Mouse (Mus musculus): ENCODE data around the gene Fbxo5. TPM values are rescaled to one million over a fixed set of nuclear protein-coding genes. Genes with fewer than 3 reads are reported as not detected.

Gene Fbxo5
- total RNA-seq, 4 experiments from 2014 or later: 0.49 to 1.8 (median 0.90) TPM

Other genes starting within 250 kb of the Fbxo5 start
- gene Myct1, start 211.8 kb downstream of the Fbxo5 start, total RNA-seq (2022): 10 to 100 TPM; 10.6 to 13.6 (median 11.7) TPM
- gene Vip, start 166.4 kb downstream of the Fbxo5 start, total RNA-seq (2022): under 1 TPM in 1 of 4 experiments, not detected in 3; 0.19 TPM
- gene Mtrf1l, start 18.3 kb upstream of the Fbxo5 start, total RNA-seq (2022): 1 to 10 TPM; 8.5 to 9.4 (median 8.8) TPM
- gene Rgs17, start 116.8 kb upstream of the Fbxo5 start, total RNA-seq (2022): under 1 TPM; 0.47 to 0.75 (median 0.50) TPM